Mouse (Mus musculus): ENCODE data around the gene Epha10. TPM values are rescaled to one million over a fixed set of nuclear protein-coding genes. Genes with fewer than 3 reads are reported as not detected.

Gene Epha10
- polyA plus RNA-seq, 1 experiment from 2014 or later, result 7.4 TPM

DNA sequence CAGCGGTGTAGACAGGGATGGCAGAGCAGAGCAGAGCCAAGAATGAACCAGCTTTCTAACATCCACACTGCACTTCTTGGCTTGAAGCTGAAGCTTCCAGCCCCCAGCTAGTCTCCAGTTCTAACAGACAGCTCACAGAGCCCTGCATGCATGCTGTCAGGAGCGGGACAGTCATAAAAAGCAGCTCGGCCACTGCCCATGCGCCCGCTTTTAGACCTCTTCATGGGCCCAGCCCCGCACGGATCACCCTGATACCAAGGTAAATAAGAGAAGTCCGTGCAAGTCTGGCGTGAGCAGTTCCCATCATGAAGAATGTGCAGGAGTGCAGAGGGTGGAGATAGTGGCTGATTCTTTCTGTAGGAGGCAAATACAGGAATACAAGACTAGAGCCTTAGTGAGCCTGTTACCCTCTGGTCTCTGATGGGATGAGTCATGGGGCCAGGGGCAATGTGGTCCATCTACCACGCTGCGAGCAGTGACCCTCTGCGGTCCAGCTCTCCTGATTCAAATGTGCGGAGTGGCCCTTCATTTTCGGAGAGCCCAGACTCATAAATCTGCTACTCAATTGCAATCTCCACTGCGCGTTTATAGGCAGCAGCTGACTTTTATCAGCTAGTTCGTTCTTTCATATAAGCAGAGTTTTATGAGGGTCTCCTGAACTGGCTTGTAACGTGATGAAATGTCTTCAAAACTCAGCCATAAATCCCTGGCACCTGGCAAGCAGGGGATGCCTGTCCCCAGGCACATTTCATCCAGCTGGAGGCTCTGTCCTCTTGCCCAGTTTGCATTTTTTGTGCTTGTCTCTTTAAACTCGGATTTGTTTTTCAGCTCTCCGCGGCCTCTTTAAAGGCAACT is 69.7 kb downstream of the Epha10 start:
- ATAC-seq (ENCODE audit: low FRiP score), result no peak
- no peak for DNase-seq (ENCODE audit: low spot score)
- Histone ChIP-seq H3K27ac (ENCODE audit: low read depth, low read length) (no peak overlapping the region), H3K27me3 (ENCODE audit: control insufficient read depth, insufficient read depth, low read length) (no peaks in the 10 kb centered on the region), H3K4me1 (replicated peaks; ENCODE audit: control insufficient read depth, insufficient read depth, low read length) (no peaks in the 10 kb centered on the region), H3K4me3 (ENCODE audit: low read depth, low read length) (no peak overlapping the region), H3K9ac (ENCODE audit: low read depth, low read length) (no peak overlapping the region), H3K4me2 (replicated peaks; ENCODE audit: low read depth, low read length) (no peak overlapping the region), H3K36me3 (ENCODE audit: control insufficient read depth, insufficient read depth, low read length) (no peaks in the 10 kb centered on the region), H3K9me3 (ENCODE audit: control insufficient read depth, low read length) (no peaks in the 10 kb centered on the region)
- WGBS, result 85% methylated on average over 21 of the region's 21 CpGs

DNA sequence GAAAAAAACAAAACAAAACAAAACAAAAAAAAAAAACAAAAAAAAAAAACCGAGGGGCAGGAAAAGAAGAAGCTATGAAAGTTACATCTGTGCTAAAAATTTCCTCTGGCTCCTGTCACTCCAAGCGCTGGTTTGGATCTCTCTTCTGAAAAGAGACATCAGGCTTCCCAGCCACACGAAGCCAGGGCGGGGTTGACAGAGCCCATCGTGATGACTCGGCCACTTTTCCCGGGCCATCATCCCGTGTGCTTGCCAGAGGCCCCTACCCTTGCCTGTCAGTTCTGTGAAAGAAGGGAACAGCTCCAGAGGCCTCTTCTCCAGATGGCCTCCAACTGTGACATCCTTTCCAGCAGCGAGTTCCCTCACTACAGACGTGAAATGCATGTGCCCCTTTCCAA is 70.3 kb downstream of the Epha10 start:
- Histone ChIP-seq H3K36me3 (ENCODE audit: control insufficient read depth, insufficient read depth, low read length) (no peaks in the 10 kb centered on the region), H3K9ac (ENCODE audit: low read depth, low read length) (no peak overlapping the region), H3K27ac (ENCODE audit: low read depth, low read length) (no peak overlapping the region), H3K9me3 (ENCODE audit: control insufficient read depth, low read length) (no peaks in the 10 kb centered on the region), H3K27me3 (ENCODE audit: control insufficient read depth, insufficient read depth, low read length) (no peaks in the 10 kb centered on the region), H3K4me2 (replicated peaks; ENCODE audit: low read depth, low read length) (no peak overlapping the region), H3K4me3 (ENCODE audit: low read depth, low read length) (no peak overlapping the region), H3K4me1 (replicated peaks; ENCODE audit: control insufficient read depth, insufficient read depth, low read length) (no peaks in the 10 kb centered on the region)
- DNase-seq (ENCODE audit: low spot score) (no peak), ATAC-seq (ENCODE audit: low FRiP score) (no peak)
- 45% methylated on average over 10 of the region's 10 CpGs for WGBS

DNA sequence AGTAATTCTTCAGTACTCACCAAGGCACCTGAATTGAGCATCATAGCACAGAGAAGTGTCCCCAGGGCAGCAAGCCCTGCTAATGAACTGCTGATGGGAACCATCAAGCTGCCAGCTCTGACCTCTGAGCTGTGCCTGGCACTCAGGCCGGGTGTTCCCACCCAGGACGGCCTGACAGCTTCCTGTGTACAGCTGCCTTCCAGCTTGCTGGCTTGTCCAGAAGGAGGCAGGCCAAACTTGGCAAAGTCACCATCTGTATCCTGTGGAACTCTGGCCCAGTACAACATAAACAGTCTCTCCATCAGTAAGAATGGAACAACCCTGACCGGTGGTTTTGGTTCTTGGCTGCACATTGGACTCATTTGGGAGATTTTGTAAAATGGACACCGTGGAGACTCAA is 72.8 kb downstream of the Epha10 start:
- no peak overlapping the region for H3K4me2 ChIP-seq (replicated peaks; ENCODE audit: low read depth, low read length)
- no peaks in the 10 kb centered on the region for H3K27me3 ChIP-seq (ENCODE audit: control insufficient read depth, insufficient read depth, low read length)
- no peak overlapping the region for H3K27ac ChIP-seq (ENCODE audit: low read depth, low read length)
- DNase-seq (ENCODE audit: low spot score) (no peak), ATAC-seq (ENCODE audit: low FRiP score) (no peak)
- no peak overlapping the region for H3K4me3 ChIP-seq (ENCODE audit: low read depth, low read length)
- 68% methylated on average over 4 of the region's 4 CpGs for WGBS
- H3K9ac ChIP-seq (ENCODE audit: low read depth, low read length), result no peak overlapping the region
- no peaks in the 10 kb centered on the region for H3K9me3 ChIP-seq (ENCODE audit: control insufficient read depth, low read length)
- H3K4me1 ChIP-seq (replicated peaks; ENCODE audit: control insufficient read depth, insufficient read depth, low read length), result no peaks in the 10 kb centered on the region
- no peaks in the 10 kb centered on the region for H3K36me3 ChIP-seq (ENCODE audit: control insufficient read depth, insufficient read depth, low read length)

DNA sequence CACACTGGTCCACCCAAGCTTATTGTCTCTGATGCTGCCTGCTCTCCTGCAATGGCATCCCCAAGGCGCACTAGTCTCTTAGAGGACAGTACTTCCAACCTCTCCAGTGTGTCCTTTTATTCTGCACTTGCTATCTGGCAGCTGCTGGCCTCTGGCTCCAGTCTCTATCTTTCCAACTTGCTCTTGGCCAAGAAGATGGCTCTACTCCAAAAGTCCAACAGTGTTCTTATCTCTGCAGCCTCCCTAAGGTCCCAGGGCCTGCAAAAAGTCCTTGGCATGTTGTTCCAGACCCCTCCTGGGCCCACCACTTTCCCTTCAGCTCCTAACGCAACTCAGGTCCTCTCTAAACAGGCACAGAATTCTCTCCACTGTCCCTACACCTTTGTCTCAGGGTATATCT is 76.6 kb downstream of the Epha10 start:
- Histone ChIP-seq H3K4me2 (replicated peaks; ENCODE audit: low read depth, low read length) (no peak overlapping the region), H3K4me3 (ENCODE audit: low read depth, low read length) (no peak overlapping the region), H3K9me3 (ENCODE audit: control insufficient read depth, low read length) (no peaks in the 10 kb centered on the region), H3K27me3 (ENCODE audit: control insufficient read depth, insufficient read depth, low read length) (no peaks in the 10 kb centered on the region), H3K36me3 (ENCODE audit: control insufficient read depth, insufficient read depth, low read length) (no peaks in the 10 kb centered on the region), H3K4me1 (replicated peaks; ENCODE audit: control insufficient read depth, insufficient read depth, low read length) (no peaks in the 10 kb centered on the region), H3K27ac (ENCODE audit: low read depth, low read length) (no peak overlapping the region), H3K9ac (ENCODE audit: low read depth, low read length) (no peak overlapping the region)
- ATAC-seq (ENCODE audit: low FRiP score) (no peak), DNase-seq (ENCODE audit: low spot score) (no peak)
- WGBS, result 88% methylated on average over 2 of the region's 2 CpGs

DNA sequence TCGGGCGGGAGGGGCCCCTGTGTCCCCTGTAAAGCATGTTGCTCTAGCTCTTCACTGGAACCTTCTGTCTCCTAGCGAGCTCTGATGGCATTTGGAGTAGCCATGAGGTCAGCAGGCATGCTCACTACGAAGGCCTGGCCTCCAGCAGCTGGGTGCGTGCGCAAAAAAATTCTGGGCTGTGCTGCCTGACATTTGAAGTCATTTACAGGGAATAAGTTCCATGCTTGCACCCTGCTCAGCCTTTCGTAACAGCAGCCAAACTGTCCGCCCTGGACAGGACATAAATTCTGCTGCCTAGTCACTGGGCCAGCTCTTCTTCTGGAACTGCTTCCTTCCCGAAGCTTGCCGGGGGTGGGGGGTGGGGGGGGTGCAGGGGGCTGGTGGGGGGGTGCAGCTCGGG is 78.4 kb downstream of the Epha10 start:
- H3K4me1 ChIP-seq (replicated peaks; ENCODE audit: control insufficient read depth, insufficient read depth, low read length), result no peaks in the 10 kb centered on the region
- H3K36me3 ChIP-seq (ENCODE audit: control insufficient read depth, insufficient read depth, low read length), result no peaks in the 10 kb centered on the region
- WGBS, result 69% methylated on average over 11 of the region's 11 CpGs
- ATAC-seq (ENCODE audit: low FRiP score), result no peak
- no peak overlapping the region for H3K9ac ChIP-seq (ENCODE audit: low read depth, low read length)
- no peaks in the 10 kb centered on the region for H3K27me3 ChIP-seq (ENCODE audit: control insufficient read depth, insufficient read depth, low read length)
- H3K4me3 ChIP-seq (ENCODE audit: low read depth, low read length), result no peak overlapping the region
- no peak for DNase-seq (ENCODE audit: low spot score)
- H3K27ac ChIP-seq (ENCODE audit: low read depth, low read length), result no peak overlapping the region
- no peak overlapping the region for H3K4me2 ChIP-seq (replicated peaks; ENCODE audit: low read depth, low read length)
- H3K9me3 ChIP-seq (ENCODE audit: control insufficient read depth, low read length), result no peaks in the 10 kb centered on the region

DNA sequence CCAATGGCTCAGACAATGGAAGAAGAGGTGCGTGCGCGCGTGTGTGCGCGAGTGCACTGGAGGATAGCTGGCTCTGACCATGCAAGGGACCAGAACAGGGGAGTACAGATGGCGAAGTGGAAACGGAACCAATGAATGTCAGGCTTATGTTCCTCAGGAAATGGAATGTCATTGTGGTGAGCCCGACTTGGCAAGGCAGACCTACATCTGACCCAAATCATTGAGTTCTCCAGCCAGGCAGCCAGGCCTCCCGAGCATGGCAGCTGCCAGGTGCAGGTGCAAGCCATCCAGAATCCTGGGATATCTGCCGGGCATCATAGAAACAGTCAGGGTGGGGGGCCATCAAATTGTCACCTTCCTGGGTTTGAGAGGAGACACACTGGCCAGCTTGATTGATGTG is 80.2 kb downstream of the Epha10 start:
- no peak overlapping the region for H3K4me2 ChIP-seq (replicated peaks; ENCODE audit: low read depth, low read length)
- no peak for DNase-seq (ENCODE audit: low spot score)
- WGBS, result 92% methylated on average over 11 of the region's 11 CpGs
- H3K9me3 ChIP-seq (ENCODE audit: control insufficient read depth, low read length), result no peaks in the 10 kb centered on the region
- H3K27ac ChIP-seq (ENCODE audit: low read depth, low read length), result no peak overlapping the region
- no peaks in the 10 kb centered on the region for H3K36me3 ChIP-seq (ENCODE audit: control insufficient read depth, insufficient read depth, low read length)
- H3K4me1 ChIP-seq (replicated peaks; ENCODE audit: control insufficient read depth, insufficient read depth, low read length), result 0 out of 2 replicates have a peak, but pooled peaks cover 4% of the 10 kb centered on the region
- no peaks in the 10 kb centered on the region for H3K27me3 ChIP-seq (ENCODE audit: control insufficient read depth, insufficient read depth, low read length)
- no peak for ATAC-seq (ENCODE audit: low FRiP score)
- H3K4me3 ChIP-seq (ENCODE audit: low read depth, low read length), result no peak overlapping the region
- H3K9ac ChIP-seq (ENCODE audit: low read depth, low read length), result no peak overlapping the region

DNA sequence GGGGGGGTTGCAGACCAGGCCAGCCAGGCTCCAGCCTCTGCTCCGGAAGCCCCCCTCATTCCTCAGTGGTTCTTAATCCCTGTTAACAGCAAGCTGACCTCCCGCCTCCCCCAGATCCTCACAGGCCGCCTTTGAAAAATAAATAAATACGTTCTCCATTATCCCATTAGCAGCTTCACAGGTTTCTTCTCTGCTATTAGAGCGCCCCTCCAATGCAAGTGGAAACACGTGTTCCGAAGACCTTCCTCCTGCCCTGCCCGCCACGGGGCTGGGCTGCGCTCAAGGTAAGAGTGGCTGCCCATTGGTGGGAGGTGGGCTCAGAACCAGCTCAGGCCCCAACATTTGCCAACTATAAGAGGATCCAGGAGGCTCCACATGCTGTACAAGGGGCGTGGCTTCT is 81.9 kb downstream of the Epha10 start:
- WGBS, result 65% methylated on average over 11 of the region's 11 CpGs
- no peak overlapping the region for H3K9ac ChIP-seq (ENCODE audit: low read depth, low read length)
- H3K27ac ChIP-seq (ENCODE audit: low read depth, low read length), result no peak overlapping the region
- no peaks in the 10 kb centered on the region for H3K9me3 ChIP-seq (ENCODE audit: control insufficient read depth, low read length)
- ATAC-seq (ENCODE audit: low FRiP score) (no peak), DNase-seq (ENCODE audit: low spot score) (no peak)
- H3K27me3 ChIP-seq (ENCODE audit: control insufficient read depth, insufficient read depth, low read length), result no peaks in the 10 kb centered on the region
- H3K4me1 ChIP-seq (replicated peaks; ENCODE audit: control insufficient read depth, insufficient read depth, low read length), result 0 out of 2 replicates have a peak, but pooled peaks cover 4% of the 10 kb centered on the region
- no peak overlapping the region for H3K4me3 ChIP-seq (ENCODE audit: low read depth, low read length)
- no peaks in the 10 kb centered on the region for H3K36me3 ChIP-seq (ENCODE audit: control insufficient read depth, insufficient read depth, low read length)
- H3K4me2 ChIP-seq (replicated peaks; ENCODE audit: low read depth, low read length), result no peak overlapping the region

DNA sequence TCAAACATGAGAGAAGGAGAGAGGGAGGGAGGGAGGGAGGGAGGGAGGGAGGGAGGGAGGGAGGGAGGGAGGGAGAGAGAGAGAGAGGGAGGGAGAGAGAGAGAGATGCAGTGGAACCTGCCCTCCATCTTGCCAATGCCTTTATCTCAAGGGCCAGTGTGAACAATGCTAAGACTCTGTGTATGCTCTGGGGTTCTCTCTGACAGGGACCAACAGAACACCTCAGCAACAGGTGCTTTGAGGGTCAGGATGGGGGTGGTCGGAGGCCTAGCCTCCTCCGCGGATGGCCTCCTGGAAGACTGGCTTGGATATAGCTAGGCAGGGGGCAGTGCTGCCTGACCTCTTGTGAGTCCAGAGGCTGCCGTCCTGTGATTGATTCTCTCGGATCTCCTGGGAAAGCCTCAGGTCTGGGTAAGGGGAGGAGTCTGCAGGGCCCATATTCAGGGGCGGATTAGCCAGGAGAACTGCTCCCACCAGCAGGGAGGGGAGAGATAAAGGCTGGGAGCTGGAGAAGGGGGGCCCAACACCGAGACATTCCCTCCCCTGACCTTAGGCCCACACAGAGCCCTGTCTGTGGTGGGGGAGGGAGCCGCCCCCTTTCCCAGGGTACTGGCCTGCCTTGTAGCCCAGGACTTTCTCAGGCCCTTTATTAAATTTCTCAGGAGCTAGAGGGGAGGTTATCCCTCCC is 84.4 kb downstream of the Epha10 start:
- H3K27ac ChIP-seq (ENCODE audit: low read depth, low read length), result peak overlapping the region; percentile 47; the same call in 1 of the 2 replicates
- H3K36me3 ChIP-seq (ENCODE audit: control insufficient read depth, insufficient read depth, low read length), result no peaks in the 10 kb centered on the region
- WGBS, result 5% methylated on average over 8 of the region's 8 CpGs
- no peak overlapping the region for H3K4me3 ChIP-seq (ENCODE audit: low read depth, low read length)
- ATAC-seq (ENCODE audit: low FRiP score) (peak; percentile 76), DNase-seq (ENCODE audit: low spot score) (peak; percentile 54)
- H3K9me3 ChIP-seq (ENCODE audit: control insufficient read depth, low read length), result no peaks in the 10 kb centered on the region
- no peak overlapping the region for H3K4me2 ChIP-seq (replicated peaks; ENCODE audit: low read depth, low read length)
- no peak overlapping the region for H3K9ac ChIP-seq (ENCODE audit: low read depth, low read length)
- no peaks in the 10 kb centered on the region for H3K27me3 ChIP-seq (ENCODE audit: control insufficient read depth, insufficient read depth, low read length)
- peaks cover 9% of the 10 kb centered on the region; the same call in 1 of the 2 replicates for H3K4me1 ChIP-seq (replicated peaks; ENCODE audit: control insufficient read depth, insufficient read depth, low read length)
